Mouse (Mus musculus) gastrocnemius, adult 18-20 months (tissue): ENCODE results near the gene Baiap3. TPM values are rescaled to one million over a fixed set of nuclear protein-coding genes. Genes with fewer than 3 reads are reported as not detected.

ENCODE experiments used
- DNase-seq: peaks from one replicate; pipeline ENCODE4 v3.0.0; 2021; ENCODE audit warnings: low spot score
- long read RNA-seq, 2 experiments: library from polyadenylated mRNA; stranded (forward); transcript quantifications; one replicate each; pipeline ENCODE4 v2.0.0; 2021
- total RNA-seq, 2 experiments: library from RNA; stranded (reverse); gene quantifications; 2 replicates each; pipeline ENCODE4 v1.2.3; 2021

The Baiap3 gene
- under 1 TPM; 0.14 to 0.21 TPM for total RNA-seq
- long read RNA-seq, experiment 1, result 0 reads
- long read RNA-seq, experiment 2, result 0 reads

- no peak for DNase-seq
Observed at GRCm38 (mm10) chr17:25256140-25256754, at the start of gene Baiap3. Baiap3 (minus strand) TSS chr17:25256364.

GRCm38 (mm10) chr17:25298094-25298493 is 41.9 kb upstream of the Baiap3 start, which contains the start of gene Prss34:
Prss34 (plus strand) TSS chr17:25298394.
- no peak for DNase-seq

- peak; percentile 11 for DNase-seq
Observed at GRCm38 (mm10) chr17:25294111-25294510, 37.9 kb upstream of the Baiap3 start.

GRCm38 (mm10) chr17:25293495-25293894 is 37.3 kb upstream of the Baiap3 start:
- DNase-seq, result no peak

GRCm38 (mm10) chr17:25290411-25290810 is 34.2 kb upstream of the Baiap3 start:
- DNase-seq, result no peak

GRCm38 (mm10) chr17:25288842-25289241 is 32.7 kb upstream of the Baiap3 start:
- DNase-seq, result no peak

- peak; percentile 66 for DNase-seq
Observed at GRCm38 (mm10) chr17:25285033-25285432, 28.9 kb upstream of the Baiap3 start.

GRCm38 (mm10) chr17:25282133-25282532 is 26.0 kb upstream of the Baiap3 start:
- peak; percentile 29 for DNase-seq

- DNase-seq, result no peak
Observed at GRCm38 (mm10) chr17:25275833-25276232, 19.7 kb upstream of the Baiap3 start.

- peak; percentile 10 for DNase-seq
Observed at GRCm38 (mm10) chr17:25274571-25275346, 18.6 kb upstream of the Baiap3 start, which contains the start of gene Ube2i. Ube2i (minus strand) TSS chr17:25274622.

- peak; percentile 97 for DNase-seq
Observed at GRCm38 (mm10) chr17:25273706-25274501, 17.7 kb upstream of the Baiap3 start.

- DNase-seq, result peak; percentile 90
Observed at GRCm38 (mm10) chr17:25272951-25273705, 17.0 kb upstream of the Baiap3 start.

GRCm38 (mm10) chr17:25272326-25272725 is 16.2 kb upstream of the Baiap3 start:
- DNase-seq, result no peak

- no peak for DNase-seq
Observed at GRCm38 (mm10) chr17:25270795-25271335, 14.7 kb upstream of the Baiap3 start.

GRCm38 (mm10) chr17:25264453-25264852 is 8.3 kb upstream of the Baiap3 start:
- DNase-seq, result peak; percentile 71

GRCm38 (mm10) chr17:25257804-25258261 is 1.7 kb upstream of the Baiap3 start:
- no peak for DNase-seq

GRCm38 (mm10) chr17:25255110-25255509 is 1.1 kb downstream of the Baiap3 start:
- no peak for DNase-seq

GRCm38 (mm10) chr17:25253760-25254159 is 2.4 kb downstream of the Baiap3 start:
- no peak for DNase-seq

GRCm38 (mm10) chr17:25252643-25253042 is 3.5 kb downstream of the Baiap3 start:
- DNase-seq, result no peak

- DNase-seq, result no peak
Observed at GRCm38 (mm10) chr17:25250181-25250835, 5.9 kb downstream of the Baiap3 start.
